Mouse (Mus musculus): Measurements from ENCODE around the gene Braf. TPM values are rescaled to one million over a fixed set of nuclear protein-coding genes. Genes with fewer than 3 reads are reported as not detected.

Braf gene
- total RNA-seq, 1 experiment from 2014 or later, result 17.5 TPM

DNA sequence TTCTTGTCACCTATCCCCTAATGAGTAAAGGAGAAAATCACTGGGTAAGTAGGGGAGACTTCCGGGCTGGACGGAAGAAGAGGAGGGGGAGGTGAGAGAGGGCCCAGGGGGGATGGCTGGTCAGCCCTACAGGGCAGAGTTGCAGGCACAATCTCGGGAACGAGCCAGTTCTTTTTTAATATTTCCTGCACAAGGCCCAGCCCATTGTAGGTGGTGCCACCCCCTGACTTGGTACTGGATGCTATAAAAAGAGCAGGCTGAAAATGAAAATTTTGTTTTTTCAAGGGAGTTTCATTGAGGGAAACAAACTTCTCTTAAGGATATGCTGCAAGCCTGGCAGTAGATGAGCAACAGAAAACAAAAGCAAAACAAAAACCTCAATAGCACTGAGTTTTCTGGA lies 44.7 kb downstream of the Braf start:
- ATAC-seq (replicated peaks in 1 of 2; ENCODE audit: insufficient read depth in 1 of 2, low FRiP score in 2 of 2, low TSS enrichment in 1 of 2, low read depth in 1 of 2, poor library complexity in 2 of 2, severe bottlenecking in 2 of 2), result peak; percentile 49 to 51; a peak in 3 of 4 replicates

DNA sequence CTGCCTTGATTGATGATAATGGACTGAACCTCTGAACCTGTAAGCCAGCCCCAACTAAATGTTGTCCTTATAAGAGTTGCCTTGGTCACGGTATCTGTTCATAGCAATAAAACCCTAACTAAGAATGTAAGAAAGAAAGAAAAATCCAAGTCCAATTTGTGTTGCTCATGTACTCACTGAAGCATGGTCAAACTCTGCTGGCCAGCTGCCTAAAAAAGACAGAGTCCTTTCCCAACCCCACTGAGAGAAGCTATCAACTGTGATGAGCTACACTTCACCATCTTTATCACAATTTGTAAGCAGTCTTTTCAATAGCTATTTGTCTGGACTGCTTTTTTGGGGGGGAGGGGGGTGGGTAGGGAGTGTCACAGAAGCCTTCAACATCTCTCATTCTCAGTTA lies 47.0 kb downstream of the Braf start:
- no peak for ATAC-seq (replicated peaks in 1 of 2; ENCODE audit: insufficient read depth in 1 of 2, low FRiP score in 2 of 2, low TSS enrichment in 1 of 2, low read depth in 1 of 2, poor library complexity in 2 of 2, severe bottlenecking in 2 of 2)

DNA sequence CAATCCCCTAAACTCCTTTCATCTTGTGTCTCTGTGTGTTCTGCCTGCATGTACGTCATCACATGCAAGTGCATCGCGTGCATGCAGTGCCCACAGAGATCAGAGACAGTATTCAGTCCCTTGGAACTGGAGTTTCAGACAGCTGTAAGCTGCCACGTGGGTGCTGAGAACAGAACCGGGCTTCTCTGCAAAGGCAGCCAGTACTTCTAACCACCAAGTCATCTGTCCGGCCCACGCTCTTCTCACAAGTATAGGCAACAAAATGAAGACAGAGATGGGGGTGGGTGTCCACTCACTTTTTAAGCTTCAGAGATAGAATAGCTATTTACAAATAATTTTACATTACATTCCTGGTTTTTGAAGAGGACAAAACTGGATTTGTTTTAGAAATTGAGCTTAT lies 50.2 kb downstream of the Braf start:
- ATAC-seq (replicated peaks in 1 of 2; ENCODE audit: insufficient read depth in 1 of 2, low FRiP score in 2 of 2, low TSS enrichment in 1 of 2, low read depth in 1 of 2, poor library complexity in 2 of 2, severe bottlenecking in 2 of 2), result no peak

DNA sequence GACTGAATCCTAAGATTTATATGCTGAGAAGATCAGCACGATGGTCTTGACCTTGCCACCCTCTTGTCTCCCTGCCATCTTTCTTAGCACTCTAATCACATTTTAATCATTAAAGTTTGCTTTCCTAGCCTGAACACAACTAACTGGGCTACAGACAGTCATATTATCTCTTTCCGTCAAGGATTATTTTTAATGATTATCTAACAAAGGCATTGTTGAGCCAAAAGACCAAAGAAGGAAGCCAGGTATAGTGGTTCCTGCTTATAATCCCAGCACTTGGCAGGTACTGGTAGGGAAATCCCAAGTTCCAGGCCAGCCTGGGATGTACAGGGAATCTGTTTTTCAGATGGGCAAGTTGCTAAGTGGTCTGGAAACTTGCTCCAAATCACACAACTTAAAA lies 114.0 kb downstream of the Braf start:
- ATAC-seq (replicated peaks in 1 of 2; ENCODE audit: insufficient read depth in 1 of 2, low FRiP score in 2 of 2, low TSS enrichment in 1 of 2, low read depth in 1 of 2, poor library complexity in 2 of 2, severe bottlenecking in 2 of 2), result no peak

DNA sequence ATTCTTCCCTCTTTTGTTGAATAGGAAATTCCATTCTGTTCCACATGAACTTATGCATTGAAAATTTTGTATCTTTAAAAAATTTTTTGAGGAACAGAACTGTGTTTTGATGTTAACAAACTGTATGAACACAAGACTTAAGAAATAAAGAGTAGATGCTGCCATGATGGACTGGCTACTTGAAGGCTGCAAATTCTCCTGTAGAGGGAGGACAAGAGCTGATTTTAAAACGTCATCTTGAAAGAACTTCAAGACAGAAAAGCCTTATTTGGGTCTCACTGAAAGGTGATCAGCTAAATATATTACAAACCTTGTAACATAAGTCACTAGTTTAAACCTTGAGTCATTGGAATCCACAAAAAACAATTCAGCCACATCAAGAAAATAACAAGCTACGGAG lies 115.1 kb downstream of the Braf start:
- no peak for ATAC-seq (replicated peaks in 1 of 2; ENCODE audit: insufficient read depth in 1 of 2, low FRiP score in 2 of 2, low TSS enrichment in 1 of 2, low read depth in 1 of 2, poor library complexity in 2 of 2, severe bottlenecking in 2 of 2)

DNA sequence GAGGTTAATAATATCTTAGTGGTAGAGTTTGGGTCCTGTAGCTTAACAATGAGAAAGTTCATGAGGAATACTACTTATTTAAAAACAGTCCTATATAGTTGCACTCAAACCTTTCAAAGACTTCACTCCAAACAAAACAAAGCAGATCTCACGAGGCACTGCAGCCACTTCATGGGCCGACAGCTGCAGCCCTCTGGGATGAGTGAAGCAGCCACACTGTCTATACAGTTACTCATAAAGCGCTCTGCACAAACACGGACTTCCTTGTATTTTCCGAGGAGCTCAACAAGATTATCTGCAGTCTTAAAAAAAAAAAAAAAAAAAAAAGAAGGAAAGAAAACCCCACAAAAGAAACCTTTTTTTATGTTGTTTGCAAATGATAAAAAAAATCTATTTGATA lies 117.9 kb downstream of the Braf start:
- ATAC-seq (replicated peaks in 1 of 2; ENCODE audit: insufficient read depth in 1 of 2, low FRiP score in 2 of 2, low TSS enrichment in 1 of 2, low read depth in 1 of 2, poor library complexity in 2 of 2, severe bottlenecking in 2 of 2), result no peak

DNA sequence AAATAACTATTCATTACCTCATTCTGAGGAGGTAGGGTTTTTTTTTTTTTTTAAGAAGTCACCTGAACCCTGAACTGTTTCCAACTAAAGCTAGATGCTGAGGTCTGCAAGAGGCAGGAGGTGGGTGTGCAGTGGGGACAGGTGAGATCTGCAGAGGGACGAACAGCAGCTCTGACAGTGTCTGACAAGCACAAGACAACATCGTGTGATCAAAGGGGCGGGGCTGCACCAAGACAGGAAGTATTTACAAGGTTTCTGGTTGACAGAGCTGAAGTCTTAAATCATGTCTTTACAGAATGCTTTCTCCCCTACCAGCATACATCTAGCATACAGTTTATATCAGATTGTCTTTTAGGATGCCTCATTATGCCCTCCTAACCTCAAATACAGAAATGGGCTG lies 118.4 kb downstream of the Braf start:
- no peak for ATAC-seq (replicated peaks in 1 of 2; ENCODE audit: insufficient read depth in 1 of 2, low FRiP score in 2 of 2, low TSS enrichment in 1 of 2, low read depth in 1 of 2, poor library complexity in 2 of 2, severe bottlenecking in 2 of 2)

DNA sequence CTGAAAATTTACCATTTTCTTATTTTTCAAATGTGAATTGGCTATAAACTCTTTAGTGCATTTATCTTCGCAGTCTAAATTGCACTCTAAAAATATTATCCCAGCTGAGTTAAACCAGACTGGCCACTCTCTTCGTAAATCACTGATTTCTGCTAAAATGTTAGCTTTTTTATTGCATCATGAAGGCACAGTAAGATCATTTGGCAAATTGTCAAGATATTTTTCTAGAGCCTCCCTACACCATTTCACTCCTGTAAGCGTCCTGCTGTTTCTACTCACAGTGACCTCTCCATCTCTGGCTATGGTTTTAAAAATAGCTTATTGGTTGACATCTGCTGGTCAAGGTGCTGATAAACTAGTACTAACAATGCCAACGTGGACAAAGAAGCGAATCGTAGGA lies 119.2 kb downstream of the Braf start:
- no peak for ATAC-seq (replicated peaks in 1 of 2; ENCODE audit: insufficient read depth in 1 of 2, low FRiP score in 2 of 2, low TSS enrichment in 1 of 2, low read depth in 1 of 2, poor library complexity in 2 of 2, severe bottlenecking in 2 of 2)

DNA sequence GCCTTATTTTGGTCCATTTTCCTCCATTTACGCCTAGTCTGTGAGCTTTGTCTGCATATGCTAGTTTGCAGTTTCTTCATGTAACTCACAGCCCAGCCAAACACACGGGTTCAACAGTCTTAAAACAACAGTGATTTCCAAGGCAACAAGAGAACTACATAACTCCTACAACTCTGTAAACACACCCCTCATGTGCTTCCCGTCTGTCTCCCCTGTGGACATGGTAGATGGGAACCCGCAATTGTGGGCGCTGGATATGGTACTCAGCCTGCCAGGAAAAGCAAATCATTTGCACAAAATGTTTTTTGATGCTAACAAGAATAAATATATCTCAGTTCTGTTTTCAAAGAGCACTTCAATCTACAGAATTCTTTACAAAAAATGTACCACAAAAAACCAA lies 120.7 kb downstream of the Braf start:
- no peak for ATAC-seq (replicated peaks in 1 of 2; ENCODE audit: insufficient read depth in 1 of 2, low FRiP score in 2 of 2, low TSS enrichment in 1 of 2, low read depth in 1 of 2, poor library complexity in 2 of 2, severe bottlenecking in 2 of 2)

DNA sequence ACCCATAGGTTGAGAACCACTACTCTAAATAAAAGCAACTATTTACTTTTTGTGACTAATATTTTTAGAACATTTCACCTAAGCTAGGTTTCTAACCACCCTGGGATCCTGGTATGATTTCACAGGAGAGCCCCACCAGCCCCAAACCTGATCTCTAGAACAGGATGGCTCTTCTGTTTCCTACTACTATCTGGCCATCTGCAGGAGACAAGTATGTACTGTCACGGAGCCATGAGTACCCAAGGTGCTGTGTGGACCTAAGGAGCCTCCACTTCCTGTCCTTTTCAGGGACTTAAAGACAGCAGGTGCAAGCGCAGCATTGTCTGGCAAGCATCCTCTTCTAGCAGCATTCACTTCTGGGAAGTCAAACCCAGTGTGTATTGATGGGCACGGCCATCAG lies 123.4 kb downstream of the Braf start:
- peak; percentile 32 to 66; a peak in 2 of 4 replicates for ATAC-seq (replicated peaks in 1 of 2; ENCODE audit: insufficient read depth in 1 of 2, low FRiP score in 2 of 2, low TSS enrichment in 1 of 2, low read depth in 1 of 2, poor library complexity in 2 of 2, severe bottlenecking in 2 of 2)

DNA sequence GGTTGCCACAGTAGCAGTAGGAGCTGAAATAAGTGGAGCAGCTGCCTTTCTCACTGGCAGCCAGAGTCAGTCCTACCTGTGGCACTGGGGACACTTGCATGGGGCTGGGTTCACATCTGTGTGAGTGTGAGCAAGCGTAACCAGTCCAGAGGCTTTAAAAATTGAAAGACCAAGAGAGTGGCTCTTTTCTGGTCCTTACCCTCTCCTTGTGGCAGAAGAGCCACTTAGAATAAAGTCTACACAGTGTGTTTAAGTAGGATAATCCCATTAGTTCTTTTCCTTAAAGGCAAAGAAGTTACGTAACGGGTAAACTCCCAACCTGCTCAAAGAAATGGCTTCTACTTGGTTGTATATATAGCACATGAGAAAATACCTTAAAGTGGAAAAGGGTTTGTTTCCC lies 124.4 kb downstream of the Braf start:
- no peak for ATAC-seq (replicated peaks in 1 of 2; ENCODE audit: insufficient read depth in 1 of 2, low FRiP score in 2 of 2, low TSS enrichment in 1 of 2, low read depth in 1 of 2, poor library complexity in 2 of 2, severe bottlenecking in 2 of 2)

DNA sequence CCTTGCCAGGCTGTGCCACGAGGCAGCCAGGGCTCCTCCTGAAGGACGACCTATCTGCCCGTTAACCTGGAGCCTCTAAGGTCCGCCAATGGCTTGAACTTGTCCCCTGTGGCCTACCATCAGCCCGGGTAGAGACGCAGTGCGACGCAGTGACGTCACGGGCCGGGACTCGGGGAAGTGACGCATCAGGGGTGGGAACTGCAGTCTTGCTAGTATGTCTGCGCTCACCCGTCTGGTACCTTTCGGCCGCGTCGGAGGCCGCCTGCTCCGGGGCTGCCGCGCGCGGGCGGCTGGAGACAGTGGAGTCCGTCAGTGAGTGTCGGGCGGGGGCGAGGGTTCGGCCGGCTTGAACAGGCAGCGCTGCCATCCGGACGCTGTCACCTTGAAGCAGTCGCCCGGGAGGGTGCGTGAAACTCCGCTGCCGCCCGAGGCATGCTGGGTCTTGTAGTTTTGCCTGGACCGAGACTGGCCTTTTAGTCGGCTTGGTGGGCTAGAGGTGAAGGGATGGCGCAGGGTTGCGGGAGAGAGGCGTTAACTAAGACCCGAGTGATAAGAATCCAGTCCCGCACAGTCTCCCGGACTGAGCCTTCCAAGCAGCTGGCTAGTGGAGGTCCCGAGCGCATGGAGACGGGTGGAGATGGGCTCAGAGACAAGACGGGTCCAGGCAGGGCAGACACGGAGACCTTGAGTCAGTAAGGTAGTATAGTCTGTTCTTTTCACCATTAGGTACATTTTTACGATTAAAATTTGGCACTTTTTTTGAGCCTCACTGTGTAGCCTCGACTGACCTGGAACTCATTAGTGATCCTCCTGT lies 132.7 kb downstream of the Braf start, which contains the start of gene Ndufb2:
TSS of gene Ndufb2 (plus strand) at position 174 of the 814 bp plus-strand sequence.
- ATAC-seq (replicated peaks in 1 of 2; ENCODE audit: insufficient read depth in 1 of 2, low FRiP score in 2 of 2, low TSS enrichment in 1 of 2, low read depth in 1 of 2, poor library complexity in 2 of 2, severe bottlenecking in 2 of 2), result peak; percentile 99

DNA sequence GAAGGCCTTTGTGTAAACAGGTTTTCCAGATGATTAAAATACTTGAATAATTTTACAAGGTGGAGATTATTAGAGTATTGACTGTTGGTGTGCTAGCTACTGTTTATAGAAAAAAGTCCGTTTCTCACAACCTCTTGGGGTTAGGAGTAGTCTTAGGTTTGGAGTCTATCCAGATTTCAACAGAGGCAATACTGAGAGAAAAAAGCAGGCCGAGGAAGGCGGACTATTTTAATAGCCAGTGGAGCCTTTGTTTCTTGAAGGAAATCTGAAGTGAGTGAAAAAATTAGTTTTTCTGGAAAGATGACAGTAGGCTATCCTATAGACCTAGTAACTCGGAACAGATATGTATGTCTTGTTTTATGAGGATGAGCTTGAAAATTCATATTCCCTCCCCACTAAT lies 133.8 kb downstream of the Braf start:
- ATAC-seq (replicated peaks in 1 of 2; ENCODE audit: insufficient read depth in 1 of 2, low FRiP score in 2 of 2, low TSS enrichment in 1 of 2, low read depth in 1 of 2, poor library complexity in 2 of 2, severe bottlenecking in 2 of 2), result no peak

DNA sequence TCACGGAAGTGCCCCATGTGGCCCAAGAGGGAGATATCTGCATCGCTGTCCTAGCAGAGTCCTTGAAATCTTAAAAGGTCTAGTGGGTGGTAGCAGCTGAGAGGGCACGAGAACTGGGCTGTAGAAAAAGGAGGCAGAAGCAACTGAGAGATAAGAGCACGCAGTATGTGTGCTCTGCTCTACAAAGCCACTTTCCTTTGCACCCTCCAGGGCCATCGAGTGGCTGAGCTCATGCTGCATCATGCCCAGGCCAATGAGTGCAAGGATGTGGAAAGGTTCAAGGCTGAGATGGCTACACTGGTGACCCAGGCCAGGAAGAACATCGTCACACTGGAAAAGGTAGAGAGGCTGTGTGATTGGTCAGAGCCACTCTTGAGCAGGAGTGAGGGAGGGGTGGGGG lies 139.7 kb downstream of the Braf start, which contains the start of gene Gm42420:
TSS of gene Gm42420 (plus strand) at position 237 of the 400 bp plus-strand sequence.
- ATAC-seq (replicated peaks in 1 of 2; ENCODE audit: insufficient read depth in 1 of 2, low FRiP score in 2 of 2, low TSS enrichment in 1 of 2, low read depth in 1 of 2, poor library complexity in 2 of 2, severe bottlenecking in 2 of 2), result no peak

DNA sequence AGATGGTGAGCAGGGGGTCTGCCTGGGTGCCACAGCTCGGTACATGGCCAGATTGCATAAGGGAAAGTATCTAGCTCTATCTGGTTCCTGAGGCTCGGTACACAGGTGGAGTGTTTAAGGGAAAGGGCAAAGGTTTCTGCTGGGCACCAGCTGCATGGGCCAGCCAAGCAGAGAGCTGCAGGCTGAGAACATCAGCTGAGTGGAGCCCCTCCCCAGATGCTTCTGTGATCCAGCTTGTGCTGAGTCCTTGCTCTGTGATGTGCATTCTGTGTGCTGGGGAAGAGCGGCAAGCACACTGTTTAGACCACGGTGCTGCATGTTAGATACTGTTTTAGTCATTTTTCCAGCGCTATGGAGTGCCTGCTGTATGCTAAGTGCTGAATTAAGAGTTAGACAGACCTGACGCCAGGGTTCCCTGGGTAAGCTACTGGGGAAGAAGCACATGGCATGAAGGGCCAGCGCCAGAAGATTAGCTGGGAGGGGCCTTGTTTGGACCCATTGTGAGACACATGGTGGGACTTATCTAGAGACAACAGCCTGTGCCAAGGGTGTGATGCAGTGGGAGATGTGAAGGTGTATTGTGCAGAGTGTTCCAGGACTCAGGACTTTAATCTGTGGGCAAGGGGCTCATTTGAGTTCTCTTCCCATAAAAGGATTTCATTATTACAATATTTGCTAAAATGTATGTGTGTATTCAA lies 144.0 kb downstream of the Braf start:
- ATAC-seq (replicated peaks in 1 of 2; ENCODE audit: insufficient read depth in 1 of 2, low FRiP score in 2 of 2, low TSS enrichment in 1 of 2, low read depth in 1 of 2, poor library complexity in 2 of 2, severe bottlenecking in 2 of 2), result no peak

DNA sequence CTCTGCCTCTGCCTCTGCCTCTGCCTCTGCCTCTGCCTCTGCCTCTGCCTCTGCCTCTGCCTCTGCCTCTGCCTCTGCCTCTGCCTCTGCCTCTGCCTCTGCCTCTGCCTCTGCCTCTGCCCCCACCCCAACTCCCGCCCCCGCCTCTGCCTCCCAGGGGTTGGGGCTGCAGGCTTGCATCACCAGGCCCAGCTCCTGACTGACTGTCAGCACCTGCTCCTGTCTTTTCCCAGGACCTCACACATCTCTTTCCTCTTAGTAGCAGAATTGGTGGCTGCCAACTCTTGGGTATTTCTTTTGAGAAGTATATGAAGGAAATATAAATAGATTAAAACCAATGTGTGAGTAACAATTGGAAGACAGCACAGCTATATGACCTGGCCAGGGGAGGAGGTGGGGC lies 144.7 kb downstream of the Braf start:
- no peak for ATAC-seq (replicated peaks in 1 of 2; ENCODE audit: insufficient read depth in 1 of 2, low FRiP score in 2 of 2, low TSS enrichment in 1 of 2, low read depth in 1 of 2, poor library complexity in 2 of 2, severe bottlenecking in 2 of 2)

DNA sequence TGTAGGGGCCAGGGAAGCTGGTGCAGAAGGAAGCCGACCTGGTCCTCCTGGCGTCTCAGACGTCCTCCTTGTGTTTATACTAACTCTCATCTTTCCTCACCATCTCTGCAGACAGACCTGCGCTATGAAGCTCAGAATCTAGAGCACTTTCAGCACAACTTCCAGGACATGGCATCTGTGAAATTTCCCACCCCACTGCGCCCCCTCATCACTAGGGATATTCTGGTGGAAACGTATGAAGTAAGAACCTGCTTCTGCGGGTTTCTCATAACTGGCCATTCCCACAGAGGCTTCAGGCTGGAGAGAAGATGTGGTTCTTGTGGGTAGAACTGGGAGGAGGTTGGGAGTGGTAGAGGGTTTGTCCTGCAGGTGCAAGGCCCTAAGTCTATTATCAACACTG lies 145.7 kb downstream of the Braf start:
- ATAC-seq (replicated peaks in 1 of 2; ENCODE audit: insufficient read depth in 1 of 2, low FRiP score in 2 of 2, low TSS enrichment in 1 of 2, low read depth in 1 of 2, poor library complexity in 2 of 2, severe bottlenecking in 2 of 2), result no peak

DNA sequence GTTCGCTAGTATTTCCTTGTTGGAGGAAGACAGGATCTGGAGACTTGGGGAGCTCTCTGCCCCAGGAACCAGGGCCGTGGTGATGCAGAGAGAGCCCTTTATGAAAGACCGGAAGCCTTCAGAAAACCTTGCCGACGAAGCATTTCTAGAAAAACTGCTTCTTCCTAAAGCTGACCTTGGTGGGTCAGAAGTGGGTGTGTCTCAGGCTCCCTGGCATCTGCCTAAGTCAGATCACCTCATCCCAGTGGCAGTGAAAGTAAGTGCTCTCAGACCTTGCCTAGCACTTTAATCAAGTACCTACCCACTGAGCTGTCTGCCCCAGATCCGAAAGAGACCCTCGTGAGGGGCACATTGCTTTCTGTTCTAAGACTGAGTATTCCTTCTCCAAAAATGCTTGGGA lies 150.3 kb downstream of the Braf start:
- ATAC-seq (replicated peaks in 1 of 2; ENCODE audit: insufficient read depth in 1 of 2, low FRiP score in 2 of 2, low TSS enrichment in 1 of 2, low read depth in 1 of 2, poor library complexity in 2 of 2, severe bottlenecking in 2 of 2), result no peak

DNA sequence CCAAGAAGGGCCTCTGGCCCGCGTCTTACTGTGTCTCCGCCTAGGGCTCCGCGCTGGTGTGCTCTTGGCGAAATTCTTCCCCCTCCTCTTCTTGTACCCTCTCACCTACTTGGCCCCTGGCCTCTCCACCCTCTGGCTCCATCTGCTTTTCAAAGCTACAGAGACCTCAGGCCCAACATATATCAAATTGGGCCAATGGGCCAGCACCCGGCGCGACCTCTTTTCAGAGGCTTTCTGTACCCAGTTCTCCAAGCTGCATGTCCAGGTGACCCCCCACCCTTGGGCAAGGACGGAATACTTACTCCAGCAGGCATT lies 150.8 kb downstream of the Braf start:
- no peak for ATAC-seq (replicated peaks in 1 of 2; ENCODE audit: insufficient read depth in 1 of 2, low FRiP score in 2 of 2, low TSS enrichment in 1 of 2, low read depth in 1 of 2, poor library complexity in 2 of 2, severe bottlenecking in 2 of 2)
